Mouse (Mus musculus) lung, adult 2 months (tissue): ENCODE results near the gene Aes. TPM values are rescaled to one million over a fixed set of nuclear protein-coding genes. Genes with fewer than 3 reads are reported as not detected.

Experiments
- DNase-seq: peaks from one replicate; pipeline ENCODE4 v3.0.0; 2022
- H3K4me1 ChIP-seq: fragments of 200-500 bp; 2 replicates; pipeline ENCODE4 v1.6.1; 2011; ENCODE audit warnings: low read length; ENCODE audit not compliant: control insufficient read depth, insufficient read depth
- H3K4me3 ChIP-seq: fragments of 200-500 bp; replicated peaks from 2 replicates; pipeline ENCODE3; 2011; ENCODE audit warnings: low read depth, mild to moderate bottlenecking, control low read depth, low read length; ENCODE audit errors: extremely low read depth
- CTCF ChIP-seq: fragments of 200-500 bp; IDR thresholded peaks from 2 replicates; pipeline ENCODE4 v1.5.1; 2011; ENCODE audit warnings: mild to moderate bottlenecking, low read length, control low read depth; ENCODE audit not compliant: insufficient read depth
- POLR2A ChIP-seq: fragments of 200-500 bp; IDR thresholded peaks from 2 replicates; pipeline ENCODE4 v1.6.1; 2011; ENCODE audit warnings: low read depth, mild to moderate bottlenecking, control low read depth, low read length, borderline replicate concordance; ENCODE audit errors: extremely low read depth
- WGBS: fragments of 180-500 bp; shearing (Covaris S2); methylation state at CpG from one replicate; pipeline ENCODE4 v1.1.7; 2018; 5-methylcytosine and 5-hydroxymethylcytosine counted together
- polyA plus RNA-seq: library from polyadenylated mRNA; depleted of rRNA; stranded (reverse); fragments of >200 nt; gene quantifications from 2 replicates; pipeline ENCODE4 v1.2.3, GENCODE M21; 2012

The Aes gene
- polyA plus RNA-seq, 1 experiment, result 1,275 TPM

GRCm38 (mm10) chr10:81572133-81572671 lies 12.9 kb downstream of the Aes start:
- no peak for DNase-seq
- 25% methylated on average over 9 of the region's 9 CpGs for WGBS
- H3K4me3 ChIP-seq, result no peak overlapping the region
- TF ChIP-seq CTCF (no peak), POLR2A (no peak)
- H3K4me1 ChIP-seq, result 0 out of 2 replicates have a peak, but pooled peaks cover 5% of the 10 kb centered on the region

GRCm38 (mm10) chr10:81572975-81573374 lies 13.7 kb downstream of the Aes start:
- TF ChIP-seq POLR2A (no peak), CTCF (no peak)
- Histone ChIP-seq H3K4me1 (0 out of 2 replicates have a peak, but pooled peaks cover 5% of the 10 kb centered on the region), H3K4me3 (no peak overlapping the region)
- no peak for DNase-seq
- WGBS, result 50% methylated on average over 9 of the region's 9 CpGs

GRCm38 (mm10) chr10:81574081-81575056 lies 15.1 kb downstream of the Aes start, which contains the start of gene Tle2:
Tle2 (plus strand) TSS chr10:81574561.
- 34% methylated on average over 10 of the region's 10 CpGs for WGBS
- no peak for DNase-seq
- TF ChIP-seq POLR2A (no peak), CTCF (no peak)

GRCm38 (mm10) chr10:81575208-81575631 lies 15.9 kb downstream of the Aes start:
- DNase-seq, result peak; percentile 48
- peak overlapping the region; percentile 61 for H3K4me3 ChIP-seq
- peaks cover 5% of the 10 kb centered on the region; the same call in 1 of the 2 replicates for H3K4me1 ChIP-seq
- TF ChIP-seq CTCF, result no peak
- peak; percentile 19; the same call in 1 of the 2 replicates for TF ChIP-seq POLR2A
- WGBS, result under 1% methylated on average over 30 of the region's 30 CpGs

More at GRCm38 (mm10) chr10:81574081-81575056, 15.1 kb downstream of the Aes start, which contains the start of gene Tle2:
- Histone ChIP-seq H3K4me3 (peak within 1 kb of the TSS; percentile 61), H3K4me1 (0 out of 2 replicates have a peak, but pooled peaks cover 5% of the 10 kb centered on the region)

GRCm38 (mm10) chr10:81575695-81576094 lies 16.4 kb downstream of the Aes start:
- no peak for TF ChIP-seq CTCF
- TF ChIP-seq POLR2A, result no peak
- Histone ChIP-seq H3K4me3 (peak overlapping the region; percentile 61), H3K4me1 (peaks cover 7% of the 10 kb centered on the region; the same call in 1 of the 2 replicates)
- peak; percentile 50 for DNase-seq
- 10% methylated on average over 6 of the region's 6 CpGs for WGBS

GRCm38 (mm10) chr10:81579967-81580366 lies 20.7 kb downstream of the Aes start:
- 89% methylated on average over 4 of the region's 4 CpGs for WGBS
- DNase-seq, result no peak
- H3K4me3 ChIP-seq, result no peak overlapping the region
- H3K4me1 ChIP-seq, result peaks cover 5% of the 10 kb centered on the region; the same call in 1 of the 2 replicates
- TF ChIP-seq POLR2A (no peak), CTCF (no peak)

- DNase-seq, result no peak
- TF ChIP-seq POLR2A, result no peak
- TF ChIP-seq CTCF, result no peak
- WGBS, result 44% methylated on average over 25 of the region's 25 CpGs
- Histone ChIP-seq H3K4me1 (peaks cover 3% of the 10 kb centered on the region; the same call in 1 of the 2 replicates), H3K4me3 (no peak overlapping the region)
Measured at GRCm38 (mm10) chr10:81580441-81581070, 21.3 kb downstream of the Aes start.

- no peak overlapping the region for H3K4me3 ChIP-seq
- peaks cover 2% of the 10 kb centered on the region; the same call in 1 of the 2 replicates for H3K4me1 ChIP-seq
- 66% methylated on average over 6 of the region's 6 CpGs for WGBS
- no peak for DNase-seq
- TF ChIP-seq POLR2A (no peak), CTCF (no peak)
Measured at GRCm38 (mm10) chr10:81583347-81583746, 24.1 kb downstream of the Aes start.

GRCm38 (mm10) chr10:81588739-81589138 lies 29.5 kb downstream of the Aes start:
- no peaks in the 10 kb centered on the region for H3K4me1 ChIP-seq
- no peak for TF ChIP-seq CTCF
- TF ChIP-seq POLR2A, result no peak
- no peak overlapping the region for H3K4me3 ChIP-seq
- 75% methylated on average over 7 of the region's 7 CpGs for WGBS
- no peak for DNase-seq
